Mouse (Mus musculus) forebrain, embryonic 15.5 days (tissue): ENCODE results near the gene Zfp619. TPM values are rescaled to one million over a fixed set of nuclear protein-coding genes. Genes with fewer than 3 reads are reported as not detected.

Source experiments
- ATAC-seq: fragments of 200-750 bp; cut with Nextera tagmentation; replicated peaks from 2 replicates; pipeline ENCODE4 v1.8.0; 2017; ENCODE audit warnings: mild to moderate bottlenecking, moderate TSS enrichment, moderate library complexity
- H3K27ac ChIP-seq: fragments of 300-500 bp; sonication (generic); replicated peaks from 2 replicates; pipeline ENCODE4 v1.5.1; 2015; ENCODE audit warnings: mild to moderate bottlenecking, inconsistent platforms
- H3K27me3 ChIP-seq: fragments of 300-500 bp; sonication (generic); 2 replicates; pipeline ENCODE4 v1.6.1; 2015; ENCODE audit warnings: inconsistent platforms
- H3K36me3 ChIP-seq: fragments of 300-500 bp; sonication (generic); 2 replicates; pipeline ENCODE4 v1.6.1; 2015; ENCODE audit warnings: mild to moderate bottlenecking, inconsistent platforms
- H3K4me1 ChIP-seq: fragments of 300-500 bp; sonication (generic); 2 replicates; pipeline ENCODE4 v1.6.1; 2015; ENCODE audit warnings: inconsistent platforms
- H3K4me2 ChIP-seq: fragments of 300-500 bp; sonication (generic); replicated peaks from 2 replicates; pipeline ENCODE4 v1.6.1; 2015; ENCODE audit warnings: mild to moderate bottlenecking, inconsistent platforms
- H3K4me3 ChIP-seq: fragments of 300-500 bp; sonication (generic); 2 replicates; pipeline ENCODE4 v1.5.1; 2015; ENCODE audit warnings: mild to moderate bottlenecking, inconsistent platforms
- H3K9ac ChIP-seq: fragments of 300-500 bp; sonication (generic); replicated peaks from 2 replicates; pipeline ENCODE4 v1.6.1; 2015; ENCODE audit warnings: mild to moderate bottlenecking, inconsistent platforms
- H3K9me3 ChIP-seq: fragments of 300-500 bp; sonication (generic); 2 replicates; pipeline ENCODE4 v1.6.1; 2016; ENCODE audit warnings: inconsistent platforms
- WGBS: fragments of 180-500 bp; shearing (Covaris S2); methylation state at CpG from one replicate; pipeline ENCODE4 v1.1.7; 2015; ENCODE audit warnings: mixed read lengths; 5-methylcytosine and 5-hydroxymethylcytosine counted together
- polyA plus RNA-seq: library from polyadenylated mRNA; unstranded; fragments of >200 nt; fragmentation: Nextera tagmentation; extraction: Ambion mirVana; gene quantifications from 2 replicates; pipeline ENCODE4 v1.2.1, GENCODE M21; 2015

The Zfp619 gene
- polyA plus RNA-seq: 3.2 and 3.4 TPM in 2 replicates

DNA sequence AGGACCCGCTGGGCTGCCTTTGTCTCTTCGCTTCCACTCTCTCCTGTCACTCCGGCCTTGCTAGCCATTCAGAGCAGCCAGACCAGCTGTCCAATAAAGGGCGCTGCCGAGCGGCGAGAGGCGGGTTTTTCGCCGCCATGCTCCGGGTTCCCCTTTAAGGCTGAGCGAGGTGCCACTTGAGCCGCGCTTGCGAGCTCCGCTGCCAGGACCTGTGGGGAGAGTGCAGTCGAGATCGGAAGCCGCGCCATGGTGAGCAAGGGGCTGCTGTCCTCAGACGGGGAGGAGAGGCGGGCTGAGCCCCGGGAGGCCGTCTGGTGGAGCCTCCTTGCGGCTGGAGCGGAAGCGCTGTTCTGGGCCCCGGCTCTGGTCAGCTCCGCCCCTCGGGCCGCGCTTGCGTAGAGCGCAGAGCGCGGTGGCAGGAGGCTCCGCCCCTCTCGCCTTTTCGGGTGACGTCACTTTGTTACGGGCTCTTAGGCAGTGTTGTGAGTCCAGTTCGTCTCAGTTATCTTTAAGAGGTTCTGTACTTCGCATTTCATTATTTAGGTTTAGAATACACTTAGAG lies at the start of gene Zfp619:
Gene Zfp619 (plus strand): TSS at position 151 of the 562 bp plus-strand sequence.
- Histone ChIP-seq H3K27me3 (no peaks in the 10 kb centered on the region), H3K4me1 (peaks cover 7% of the 10 kb centered on the region; the same call in 1 of the 2 replicates), H3K4me2 (peak within 1 kb of the TSS; percentile 57), H3K4me3 (peak within 1 kb of the TSS; percentile 77), H3K27ac (peak within 1 kb of the TSS; percentile 99), H3K36me3 (peaks cover 5% of the 10 kb centered on the region; the same call in 1 of the 2 replicates), H3K9me3 (0 out of 2 replicates have a peak, but pooled peaks cover 6% of the 10 kb centered on the region), H3K9ac (peak within 1 kb of the TSS; percentile 89)
- peak; percentile 98 for ATAC-seq
- WGBS: under 1% methylated on average over 43 of the region's 43 CpGs

DNA sequence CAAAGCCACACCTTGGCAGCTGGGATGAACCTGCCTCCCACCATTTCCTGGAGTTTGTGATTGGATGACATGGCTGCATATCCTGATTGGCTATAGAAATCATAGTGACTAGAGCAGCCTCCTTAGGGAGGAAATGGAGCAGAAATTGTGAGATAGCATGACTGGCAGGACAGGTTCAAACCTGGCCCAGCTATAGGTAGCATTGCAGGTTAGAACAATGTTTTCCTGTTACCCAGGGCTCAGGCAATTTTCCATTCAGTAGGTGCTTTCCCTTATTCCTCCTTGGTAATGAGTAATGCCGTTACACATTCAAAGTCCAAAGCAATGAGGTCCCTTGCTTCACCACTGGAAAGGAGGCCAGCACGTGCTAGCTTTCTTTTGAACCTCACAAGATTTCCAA lies 38.6 kb upstream of the Zfp619 start:
- H3K4me3 ChIP-seq: no peak overlapping the region
- H3K9ac ChIP-seq: no peak overlapping the region
- no peak overlapping the region for H3K4me2 ChIP-seq
- H3K27me3 ChIP-seq: no peaks in the 10 kb centered on the region
- H3K4me1 ChIP-seq: no peaks in the 10 kb centered on the region
- 91% methylated on average over 2 of the region's 2 CpGs for WGBS
- no peak overlapping the region for H3K27ac ChIP-seq
- ATAC-seq: no peak
- H3K36me3 ChIP-seq: peaks cover 37% of the 10 kb centered on the region
- peaks cover 6% of the 10 kb centered on the region for H3K9me3 ChIP-seq

DNA sequence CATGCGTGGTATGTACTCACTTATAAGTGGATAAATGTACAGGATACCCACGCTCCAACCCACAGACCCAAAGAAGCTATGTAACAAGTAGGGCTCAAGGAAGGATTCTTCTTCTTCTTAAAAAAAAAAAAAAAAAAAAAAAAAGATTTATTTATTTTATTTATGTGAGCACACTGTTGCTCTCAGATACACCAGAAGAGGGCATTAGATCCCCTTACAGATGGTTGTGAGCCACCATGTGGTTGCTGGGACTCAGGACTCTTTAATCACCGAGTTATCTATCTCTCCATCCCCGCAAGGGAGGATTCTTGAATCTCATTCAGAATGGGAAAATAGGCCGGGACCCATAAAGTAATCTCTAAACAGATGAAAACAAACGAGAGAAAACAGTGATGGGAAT lies 33.2 kb upstream of the Zfp619 start:
- H3K4me2 ChIP-seq: no peak overlapping the region
- H3K36me3 ChIP-seq: no peaks in the 10 kb centered on the region
- 57% methylated on average over 6 of the region's 6 CpGs for WGBS
- no peak for ATAC-seq
- no peak overlapping the region for H3K4me3 ChIP-seq
- H3K9me3 ChIP-seq: no peaks in the 10 kb centered on the region
- H3K9ac ChIP-seq: no peak overlapping the region
- H3K4me1 ChIP-seq: peaks cover 6% of the 10 kb centered on the region
- H3K27ac ChIP-seq: no peak overlapping the region
- H3K27me3 ChIP-seq: no peaks in the 10 kb centered on the region

DNA sequence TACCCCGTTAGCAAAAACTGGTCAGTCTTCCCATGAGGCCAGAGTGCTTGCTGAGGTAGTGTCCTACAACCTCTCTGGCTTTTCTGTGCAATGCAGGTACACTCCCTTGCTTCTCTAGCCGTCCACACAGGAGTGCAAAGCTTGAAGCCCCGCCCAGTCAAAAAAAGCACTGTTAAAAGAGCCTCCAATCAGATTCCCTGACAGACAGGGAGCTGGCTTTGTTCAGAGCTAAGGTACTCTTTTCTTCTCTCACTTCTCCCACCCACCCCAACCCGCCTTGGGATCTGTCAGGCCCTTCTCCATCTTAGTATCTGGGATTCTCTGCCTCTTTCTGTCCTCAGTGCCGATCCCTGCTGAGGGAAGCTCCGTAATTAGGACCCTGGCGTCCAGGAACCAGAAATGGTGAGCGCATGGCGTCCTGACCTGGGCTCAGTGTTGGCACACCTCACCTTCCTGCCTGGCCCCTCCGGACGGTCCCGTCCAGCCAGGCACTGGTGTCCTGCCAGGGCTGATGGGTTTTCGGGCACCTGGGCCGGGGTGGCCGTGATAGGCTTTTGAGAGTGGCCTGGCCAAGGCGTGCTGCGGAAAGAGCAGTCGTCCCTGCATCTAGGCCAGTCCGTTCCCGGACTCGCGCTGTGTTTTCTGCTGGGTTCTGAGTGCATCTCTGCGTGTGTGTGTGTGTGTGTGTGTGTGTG lies 30.3 kb upstream of the Zfp619 start:
- Histone ChIP-seq H3K9ac (peak overlapping the region; percentile 87), H3K4me1 (peaks cover 6% of the 10 kb centered on the region), H3K4me3 (peak overlapping the region; percentile 64), H3K4me2 (peak overlapping the region; percentile 60), H3K9me3 (no peaks in the 10 kb centered on the region), H3K36me3 (no peaks in the 10 kb centered on the region), H3K27me3 (no peaks in the 10 kb centered on the region), H3K27ac (peak overlapping the region; percentile 75)
- WGBS: 16% methylated on average over 23 of the region's 23 CpGs
- peak; percentile 91 for ATAC-seq

DNA sequence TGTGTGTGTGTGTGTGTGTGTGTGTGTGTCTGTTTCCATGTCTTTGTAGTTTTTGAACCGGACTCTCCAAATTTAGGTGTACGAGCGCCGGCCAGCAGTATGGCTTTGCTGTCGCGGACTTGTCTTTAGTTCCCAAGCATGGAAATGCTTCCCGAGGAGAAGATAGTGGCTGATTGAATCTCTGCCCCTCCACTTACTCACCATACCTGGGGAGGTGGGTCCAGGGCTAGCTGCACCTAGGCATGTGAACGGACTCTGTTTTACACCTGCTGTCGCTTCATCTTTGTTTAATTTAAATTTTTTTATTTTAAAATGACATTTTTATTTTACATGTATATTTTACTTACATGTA lies 29.7 kb upstream of the Zfp619 start:
- 33% methylated on average over 9 of the region's 9 CpGs for WGBS
- ATAC-seq: peak; percentile 38
- Histone ChIP-seq H3K9ac (peak overlapping the region; percentile 87), H3K4me2 (peak overlapping the region; percentile 60), H3K4me3 (peak overlapping the region; percentile 64), H3K4me1 (peaks cover 6% of the 10 kb centered on the region), H3K27me3 (no peaks in the 10 kb centered on the region), H3K27ac (peak overlapping the region; percentile 75), H3K36me3 (no peaks in the 10 kb centered on the region), H3K9me3 (no peaks in the 10 kb centered on the region)

DNA sequence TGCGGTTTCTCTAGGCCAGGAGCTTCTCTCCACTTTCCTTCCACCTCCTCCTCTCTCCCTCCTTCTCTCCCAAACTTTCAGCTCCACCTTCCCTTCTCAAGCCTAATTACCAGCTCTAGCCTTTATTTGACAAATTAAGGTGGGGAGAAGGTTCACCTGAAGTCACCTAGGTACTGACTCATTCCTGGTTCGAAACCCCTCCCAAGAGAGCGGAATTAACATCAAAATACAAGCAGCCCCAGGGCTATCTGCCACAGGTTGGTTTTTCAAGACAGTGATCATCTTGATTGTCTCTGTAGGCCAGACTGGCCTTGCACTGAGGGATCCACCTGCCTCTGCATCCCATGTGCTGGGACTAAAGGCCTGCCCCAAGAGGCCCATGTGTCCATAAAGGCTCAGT lies 22.9 kb upstream of the Zfp619 start:
- Histone ChIP-seq H3K9me3 (peaks cover 9% of the 10 kb centered on the region; the same call in 1 of the 2 replicates), H3K4me1 (no peaks in the 10 kb centered on the region), H3K4me2 (no peak overlapping the region), H3K4me3 (no peak overlapping the region), H3K27ac (no peak overlapping the region), H3K9ac (no peak overlapping the region), H3K27me3 (no peaks in the 10 kb centered on the region), H3K36me3 (peaks cover 52% of the 10 kb centered on the region)
- WGBS: 86% methylated on average over 3 of the region's 3 CpGs
- ATAC-seq: no peak

DNA sequence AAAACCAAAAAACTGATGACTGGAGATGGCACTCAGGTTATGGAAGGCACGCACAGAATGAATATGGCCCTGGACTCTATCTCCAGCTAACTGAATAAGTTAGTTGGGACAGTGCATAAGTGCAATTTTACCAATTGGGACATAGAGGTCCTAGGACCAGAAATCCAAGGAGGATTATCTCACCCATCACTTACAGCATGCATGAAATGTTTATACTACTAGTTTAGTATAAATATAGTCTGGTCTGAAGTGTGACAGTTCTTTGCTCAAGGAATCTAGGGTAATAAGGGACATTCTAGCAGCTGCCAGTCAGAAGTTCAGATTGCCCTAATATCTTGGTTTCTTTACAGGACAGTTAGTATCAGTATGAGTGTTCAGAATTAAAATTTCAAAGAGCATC lies 13.5 kb upstream of the Zfp619 start:
- no peak overlapping the region for H3K4me3 ChIP-seq
- WGBS: 92% methylated on average over 1 of the region's 1 CpGs
- no peak overlapping the region for H3K27ac ChIP-seq
- 0 out of 2 replicates have a peak, but pooled peaks cover 4% of the 10 kb centered on the region for H3K9me3 ChIP-seq
- ATAC-seq: no peak
- H3K36me3 ChIP-seq: peaks cover 12% of the 10 kb centered on the region
- H3K9ac ChIP-seq: no peak overlapping the region
- no peak overlapping the region for H3K4me2 ChIP-seq
- no peaks in the 10 kb centered on the region for H3K4me1 ChIP-seq
- no peaks in the 10 kb centered on the region for H3K27me3 ChIP-seq

DNA sequence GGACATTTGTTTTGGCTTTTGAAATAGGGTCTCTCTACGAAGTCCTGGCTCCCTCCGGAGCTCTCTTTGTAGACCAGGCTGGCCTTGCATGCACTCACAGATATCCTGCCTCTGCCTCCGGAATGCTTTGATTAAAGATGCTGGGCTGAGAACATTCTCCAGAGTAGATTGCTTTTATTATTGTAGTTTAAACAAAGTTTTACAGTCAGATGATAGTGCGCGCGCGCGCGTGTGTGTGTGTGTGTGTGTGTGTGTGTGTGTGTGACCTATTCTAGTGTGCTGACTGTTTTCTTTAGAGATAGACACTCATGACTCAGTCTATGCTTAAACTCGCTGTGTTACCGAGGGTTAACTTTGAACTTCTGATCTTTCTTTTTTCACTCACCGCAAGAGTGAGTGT lies 796 bp downstream of the Zfp619 start:
- H3K4me1 ChIP-seq: peaks cover 7% of the 10 kb centered on the region; the same call in 1 of the 2 replicates
- peaks cover 5% of the 10 kb centered on the region; the same call in 1 of the 2 replicates for H3K36me3 ChIP-seq
- ATAC-seq: peak; percentile 44
- H3K4me2 ChIP-seq: peak overlapping the region; percentile 57; the same call in 1 of the 2 replicates
- peak overlapping the region; percentile 77 for H3K4me3 ChIP-seq
- no peaks in the 10 kb centered on the region for H3K27me3 ChIP-seq
- H3K9ac ChIP-seq: no peak overlapping the region
- H3K27ac ChIP-seq: no peak overlapping the region
- WGBS: 88% methylated on average over 12 of the region's 12 CpGs
- H3K9me3 ChIP-seq: 0 out of 2 replicates have a peak, but pooled peaks cover 6% of the 10 kb centered on the region

DNA sequence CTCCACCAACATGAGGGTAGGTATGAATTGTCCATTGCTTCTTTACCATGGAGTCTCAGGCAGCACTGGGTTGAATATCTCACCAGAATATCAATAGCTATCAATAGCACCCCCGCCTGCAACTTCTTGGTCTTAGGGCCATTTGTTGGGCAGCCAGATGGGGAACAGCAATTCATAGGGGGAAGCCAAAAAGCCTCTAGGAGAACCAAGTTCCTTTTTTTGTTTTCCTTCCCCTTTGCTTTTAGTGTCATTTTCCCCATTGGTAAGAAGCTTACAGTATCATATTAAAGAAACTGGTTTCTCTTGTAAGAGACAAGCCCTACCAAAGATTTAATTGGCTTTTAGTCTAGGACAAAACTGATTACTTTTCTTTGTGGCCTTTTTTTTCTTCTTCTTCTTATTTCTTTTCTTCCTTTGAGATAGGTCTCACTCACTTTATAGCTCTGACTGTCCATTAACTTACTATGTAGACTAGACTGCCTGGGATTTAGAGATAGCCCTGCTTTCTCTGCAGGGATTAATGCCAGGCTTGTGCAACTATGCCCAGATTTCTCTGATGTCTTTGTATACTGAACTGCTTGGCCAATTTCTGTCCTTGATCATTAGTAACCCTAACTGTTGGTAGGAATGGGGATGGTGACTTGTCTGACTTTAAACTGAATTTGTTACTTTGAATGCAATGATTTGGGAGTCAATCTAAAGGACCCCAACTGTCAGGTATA lies 6.3 kb downstream of the Zfp619 start:
- Histone ChIP-seq H3K9ac (no peak overlapping the region), H3K9me3 (no peaks in the 10 kb centered on the region), H3K36me3 (peaks cover 5% of the 10 kb centered on the region; the same call in 1 of the 2 replicates), H3K27ac (no peak overlapping the region), H3K4me2 (no peak overlapping the region), H3K27me3 (no peaks in the 10 kb centered on the region), H3K4me1 (no peaks in the 10 kb centered on the region), H3K4me3 (no peak overlapping the region)
- ATAC-seq: no peak
- 91% methylated on average over 1 of the region's 1 CpGs for WGBS

DNA sequence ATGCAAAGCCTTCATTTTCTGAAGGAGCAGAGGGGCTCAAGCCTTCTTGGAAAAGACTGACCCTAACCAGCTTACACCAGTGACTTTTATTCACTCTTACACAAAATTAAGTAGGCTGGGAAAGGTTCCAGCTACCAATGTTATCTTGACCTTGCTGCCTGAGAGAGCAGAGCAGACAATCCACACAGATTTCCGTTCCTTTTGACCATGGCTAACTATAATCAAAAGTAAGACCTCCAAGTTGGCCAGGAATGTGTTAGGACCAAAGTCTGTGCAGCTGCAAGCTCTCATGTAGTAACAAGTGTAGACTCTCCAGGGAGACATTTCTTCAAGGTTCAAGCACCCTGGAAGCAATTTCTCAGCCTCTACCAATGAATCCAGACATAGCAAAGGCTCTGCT lies 25.6 kb downstream of the Zfp619 start:
- WGBS: 76% methylated on average over 1 of the region's 1 CpGs
- H3K27me3 ChIP-seq: no peaks in the 10 kb centered on the region
- no peak overlapping the region for H3K9ac ChIP-seq
- H3K4me3 ChIP-seq: no peak overlapping the region
- peaks cover 9% of the 10 kb centered on the region for H3K4me1 ChIP-seq
- no peaks in the 10 kb centered on the region for H3K9me3 ChIP-seq
- H3K4me2 ChIP-seq: no peak overlapping the region
- no peak for ATAC-seq
- no peak overlapping the region for H3K27ac ChIP-seq
- no peaks in the 10 kb centered on the region for H3K36me3 ChIP-seq

DNA sequence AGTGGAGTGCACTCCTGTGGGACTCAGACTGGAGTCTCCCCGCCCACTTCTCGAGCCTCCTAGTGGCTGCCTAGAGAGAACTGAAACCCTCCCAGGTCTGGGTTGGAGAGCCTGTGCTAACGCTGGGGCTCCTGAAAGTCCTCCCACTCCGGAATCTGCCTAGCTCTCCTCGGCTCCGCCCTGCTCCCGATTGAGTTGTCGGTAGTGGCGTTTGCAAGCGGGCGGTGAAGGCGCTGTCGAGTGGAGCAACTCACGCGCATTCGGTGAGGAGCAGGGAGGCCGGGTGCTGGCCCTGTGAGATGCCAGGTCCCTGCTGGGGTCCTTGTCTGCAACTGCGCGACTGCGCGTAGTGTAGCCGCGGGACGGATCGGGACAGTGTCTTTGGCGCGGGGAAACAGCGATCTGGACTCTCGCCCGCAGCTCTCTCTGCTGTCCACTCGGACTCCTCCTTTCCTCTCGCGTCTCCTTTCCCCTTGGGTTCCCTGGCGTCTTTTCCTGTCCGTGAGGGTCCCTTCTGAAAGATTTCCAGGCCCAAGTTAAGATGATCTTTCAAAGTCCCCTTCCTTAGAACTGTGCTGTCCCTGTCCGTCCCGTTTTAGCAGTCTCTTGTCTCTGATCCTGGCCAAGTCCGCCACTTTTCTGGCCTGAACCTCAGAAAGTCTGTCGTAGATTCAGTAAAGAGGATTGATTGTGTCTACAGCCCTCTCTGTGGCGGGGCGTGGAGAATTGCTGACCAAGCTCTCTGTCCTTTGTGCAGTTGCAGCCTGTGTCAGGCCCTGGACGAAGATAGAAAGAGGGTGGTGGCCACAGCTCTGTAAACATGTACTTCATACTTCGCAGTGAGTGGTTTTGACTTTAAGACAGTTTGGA lies 26.9 kb downstream of the Zfp619 start:
- WGBS: under 1% methylated on average over 43 of the region's 43 CpGs
- H3K27me3 ChIP-seq: no peaks in the 10 kb centered on the region
- ATAC-seq: peak; percentile 95
- peak overlapping the region; percentile 61 for H3K4me3 ChIP-seq
- H3K36me3 ChIP-seq: no peaks in the 10 kb centered on the region
- H3K9me3 ChIP-seq: no peaks in the 10 kb centered on the region
- H3K27ac ChIP-seq: peak overlapping the region; percentile 74
- H3K4me2 ChIP-seq: peak overlapping the region; percentile 79
- H3K9ac ChIP-seq: peak overlapping the region; percentile 72
- H3K4me1 ChIP-seq: peaks cover 9% of the 10 kb centered on the region
